In genomic region chr10:119470096-119470495, GRCm38 (mm10) we compare ENCODE assay signal across 24 mouse cellular contexts. TPM values are rescaled to one million over a fixed set of nuclear protein-coding genes. Genes with fewer than 3 reads are reported as not detected.
DNase-seq lines count a peak whose midpoint lies in the region; ATAC-seq lines count a peak whose summit lies in the region.
"Had no signal": no experiment of that assay in that cellular context is flagged by ENCODE, and none has a peak within 500 bp of the region (broad histone marks: within the 10 kb centered on the region; RNA-seq: fewer than 3 reads in every experiment).

No protein-coding gene starts in this region.

- no peak overlapping the region for H3K9ac ChIP-seq in midbrain, embryonic 11.5 days (ENCODE audit: low read length)
- no peak overlapping the region for H3K9ac ChIP-seq in midbrain, embryonic 14.5 days (replicated peaks; ENCODE audit: low read length)
- H3K9ac ChIP-seq: embryonic facial prominence, embryonic 13.5 days; embryonic facial prominence, embryonic 15.5 days; forebrain, embryonic 12.5 days had no signal

- peak; percentile 59 for DNase-seq in heart, embryonic 10.5 days (ENCODE audit: low spot score)
- DNase-seq in heart, postnatal 10 days = no peak
- DNase-seq in midbrain, embryonic 11.5 days (ENCODE audit: low spot score, missing footprints) = peak; percentile 69
- DNase-seq in midbrain, embryonic 14.5 days = no peak
- no peak for DNase-seq in limb, embryonic 10.5 days (ENCODE audit: low spot score)
- DNase-seq: adrenal gland, adult 2 months; adrenal gland, postnatal 10 days; adrenal gland, postnatal 25 days; cerebellum, adult 11 months; cerebellum, adult 18-20 months; cerebellum, adult 8-10 months; cerebellum, adult 9-11 months; cerebellum, postnatal 14 days; cerebellum, postnatal 36 days; embryo, embryonic 11 days had no signal

- H3K4me2 ChIP-seq in midbrain, embryonic 11.5 days = no peak overlapping the region
- no peak overlapping the region for H3K4me2 ChIP-seq in midbrain, embryonic 14.5 days (ENCODE audit: low read length)
- H3K4me2 ChIP-seq: embryonic facial prominence, embryonic 13.5 days; embryonic facial prominence, embryonic 15.5 days; forebrain, embryonic 12.5 days had no signal

- intact Hi-C loops in heart, postnatal 10 days (cut with DNase I) = no loop called here

- no peaks in the 10 kb centered on the region for H3K27me3 ChIP-seq in heart, embryonic 10.5 days (ENCODE audit: insufficient read depth, poor library complexity, severe bottlenecking)
- no peaks in the 10 kb centered on the region for H3K27me3 ChIP-seq in midbrain, embryonic 11.5 days (ENCODE audit: control insufficient read depth, insufficient read depth, low read length)
- no peaks in the 10 kb centered on the region for H3K27me3 ChIP-seq in midbrain, embryonic 14.5 days (ENCODE audit: control insufficient read depth, insufficient read depth, low read length)
- H3K27me3 ChIP-seq in limb, embryonic 10.5 days (ENCODE audit: low read depth, poor library complexity, severe bottlenecking) = no peaks in the 10 kb centered on the region
- H3K27me3 ChIP-seq: embryonic facial prominence, embryonic 13.5 days; embryonic facial prominence, embryonic 15.5 days; forebrain, embryonic 12.5 days had no signal

- H3K4me1 ChIP-seq in heart, embryonic 10.5 days = peaks cover 12% of the 10 kb centered on the region; the same call in 1 of the 2 replicates
- no peaks in the 10 kb centered on the region for H3K4me1 ChIP-seq in midbrain, embryonic 11.5 days (ENCODE audit: control insufficient read depth, insufficient read depth, low read length)
- H3K4me1 ChIP-seq in midbrain, embryonic 14.5 days (ENCODE audit: control insufficient read depth, insufficient read depth, low read length) = no peaks in the 10 kb centered on the region
- peaks cover 2% of the 10 kb centered on the region; the same call in 1 of the 2 replicates for H3K4me1 ChIP-seq in limb, embryonic 10.5 days
- H3K4me1 ChIP-seq: embryonic facial prominence, embryonic 13.5 days; embryonic facial prominence, embryonic 15.5 days; forebrain, embryonic 12.5 days had no signal

- H3K27ac ChIP-seq in heart, embryonic 10.5 days = no peak overlapping the region
- H3K27ac ChIP-seq in midbrain, embryonic 11.5 days (ENCODE audit: low read depth, low read length) = no peak overlapping the region
- H3K27ac ChIP-seq in midbrain, embryonic 14.5 days (replicated peaks; ENCODE audit: low read depth, low read length) = no peak overlapping the region
- H3K27ac ChIP-seq in limb, embryonic 10.5 days = no peak overlapping the region
- H3K27ac ChIP-seq: embryonic facial prominence, embryonic 13.5 days; embryonic facial prominence, embryonic 15.5 days; forebrain, embryonic 10.5 days; forebrain, embryonic 12.5 days had no signal

- no peaks in the 10 kb centered on the region for H3K9me3 ChIP-seq in heart, embryonic 10.5 days
- no peaks in the 10 kb centered on the region for H3K9me3 ChIP-seq in midbrain, embryonic 11.5 days (ENCODE audit: control insufficient read depth, low read length)
- no peaks in the 10 kb centered on the region for H3K9me3 ChIP-seq in midbrain, embryonic 14.5 days (ENCODE audit: control insufficient read depth, low read length)
- no peaks in the 10 kb centered on the region for H3K9me3 ChIP-seq in limb, embryonic 10.5 days (replicated peaks)
- H3K9me3 ChIP-seq: embryonic facial prominence, embryonic 13.5 days; embryonic facial prominence, embryonic 15.5 days; forebrain, embryonic 10.5 days; forebrain, embryonic 12.5 days had no signal

- H3K36me3 ChIP-seq in heart, embryonic 10.5 days = peaks cover 5% of the 10 kb centered on the region
- no peaks in the 10 kb centered on the region for H3K36me3 ChIP-seq in midbrain, embryonic 11.5 days (ENCODE audit: control insufficient read depth, insufficient read depth, low read length)
- no peaks in the 10 kb centered on the region for H3K36me3 ChIP-seq in midbrain, embryonic 14.5 days (ENCODE audit: control insufficient read depth, insufficient read depth, low read length)
- H3K36me3 ChIP-seq in limb, embryonic 10.5 days = no peaks in the 10 kb centered on the region
- H3K36me3 ChIP-seq: embryonic facial prominence, embryonic 13.5 days; embryonic facial prominence, embryonic 15.5 days; forebrain, embryonic 12.5 days had no signal

- 72% methylated on average over 1 of the region's 1 CpGs for WGBS in heart, embryonic 10.5 days
- WGBS in midbrain, embryonic 11.5 days = 93% methylated on average over 1 of the region's 1 CpGs
- WGBS in midbrain, embryonic 14.5 days = 98% methylated on average over 1 of the region's 1 CpGs
- WGBS in limb, embryonic 10.5 days = 89% methylated on average over 1 of the region's 1 CpGs

- H3K4me3 ChIP-seq in heart, embryonic 10.5 days = no peak overlapping the region
- H3K4me3 ChIP-seq in midbrain, embryonic 11.5 days (ENCODE audit: low read depth, low read length) = no peak overlapping the region
- H3K4me3 ChIP-seq in midbrain, embryonic 14.5 days (replicated peaks; ENCODE audit: low read depth, low read length) = no peak overlapping the region
- no peak overlapping the region for H3K4me3 ChIP-seq in limb, embryonic 10.5 days
- H3K4me3 ChIP-seq: embryonic facial prominence, embryonic 13.5 days; embryonic facial prominence, embryonic 15.5 days; erythroblast, embryonic 14.5 days; forebrain, embryonic 10.5 days; forebrain, embryonic 12.5 days had no signal

- ATAC-seq in midbrain, embryonic 11.5 days (ENCODE audit: low FRiP score) = no peak
- ATAC-seq in midbrain, embryonic 14.5 days (ENCODE audit: low FRiP score, low TSS enrichment) = no peak
- ATAC-seq: forebrain, embryonic 14.5 days; forebrain, embryonic 16.5 days had no signal

RNA-seq across cellular contexts. Expression of gene Grip1, which starts 16.5 kb away (rescaled TPM):
- polyA plus RNA-seq in heart, embryonic 10.5 days (2016; fragmentation: Nextera tagmentation; extraction: Ambion mirVana) = 2.7 and 4.4 TPM in 2 replicates
- total RNA-seq in heart, postnatal 10 days (2021) = 1 to 10 TPM; 1.0 to 1.4 TPM
- polyA plus RNA-seq in midbrain, embryonic 11.5 days (2014; fragmentation: Nextera tagmentation; extraction: Ambion mirVana) = 8.5 and 9.7 TPM in 2 replicates
- polyA plus RNA-seq in midbrain, embryonic 14.5 days (2014; fragmentation: Nextera tagmentation; extraction: Ambion mirVana) = 16.8 and 17.8 TPM in 2 replicates
- polyA plus RNA-seq in limb, embryonic 10.5 days (2016; fragmentation: Nextera tagmentation; extraction: Ambion mirVana) = 2.0 and 2.8 TPM in 2 replicates
- total RNA-seq: common myeloid progenitor, adult 5-6 weeks; MEL had no signal
- polyA plus RNA-seq: erythroblast, embryonic 14.5 days had no signal

Comparison
In these comparisons a context has a peak if more than half of its experiments do, and no peak if none do; other contexts are left out.
1. DNase-seq: peak in heart, embryonic 10.5 days (single experiment) and midbrain, embryonic 11.5 days (single experiment); none in heart, postnatal 10 days (0 of 2), midbrain, embryonic 14.5 days (single experiment) and limb, embryonic 10.5 days (single experiment).